Mouse (Mus musculus) myocyte (in vitro differentiated cells): ENCODE measurements around the gene Acot11. TPM values are rescaled to one million over a fixed set of nuclear protein-coding genes. Genes with fewer than 3 reads are reported as not detected.

Experiments
- H3K27me3 ChIP-seq: one replicate; pipeline ENCODE4 v1.6.1; 2011; ENCODE audit not compliant: control insufficient read depth, insufficient read depth, insufficient read length
- H3K36me3 ChIP-seq: one replicate; pipeline ENCODE4 v1.6.1; 2011; ENCODE audit not compliant: control insufficient read depth, insufficient read depth
- H3K4me2 ChIP-seq: one replicate; pipeline ENCODE4 v1.6.1; 2011; ENCODE audit warnings: low read depth, control low read depth
- H3K4me3 ChIP-seq: one replicate; pipeline ENCODE4 v1.5.1; 2011; ENCODE audit warnings: mild to moderate bottlenecking, control low read depth, moderate library complexity
- H3K79me2 ChIP-seq: one replicate; pipeline ENCODE4 v1.6.1; 2011; ENCODE audit not compliant: control insufficient read depth, insufficient read depth
- H3ac ChIP-seq: one replicate; pipeline ENCODE4 v1.6.1; 2011; ENCODE audit not compliant: control insufficient read depth, insufficient read length
- CEBPB ChIP-seq: IDR thresholded peaks from 2 replicates; pipeline ENCODE4 v1.6.1; 2011; ENCODE audit warnings: mild to moderate bottlenecking, moderate library complexity; ENCODE audit not compliant: poor library complexity, insufficient read depth, severe bottlenecking
- E2F4 ChIP-seq: IDR thresholded peaks from one replicate; pipeline ENCODE4 v1.6.1; 2011; ENCODE audit warnings: mild to moderate bottlenecking, control low read depth, moderate library complexity; ENCODE audit not compliant: insufficient read depth
- MAX ChIP-seq: IDR thresholded peaks from one replicate; pipeline ENCODE4 v1.6.1; 2011; ENCODE audit warnings: low read depth, mild to moderate bottlenecking, control low read depth
- MYOD1 ChIP-seq, 3 experiments: IDR thresholded peaks; one replicate each; pipeline ENCODE4 v1.6.1; 2011; ENCODE audit warnings: control low read depth in 2 of 3, low read depth in 2 of 3, mild to moderate bottlenecking in 2 of 3, moderate library complexity in 1 of 3; ENCODE audit not compliant: insufficient read length in 2 of 3, control insufficient read depth in 1 of 3
- MYOG ChIP-seq, 3 experiments: IDR thresholded peaks; one replicate each; pipeline ENCODE4 v1.6.1; 2011; ENCODE audit warnings: control low read depth in 2 of 3, low read depth in 2 of 3, mild to moderate bottlenecking in 2 of 3; ENCODE audit not compliant: insufficient read length in 2 of 3, control insufficient read depth in 1 of 3, insufficient read depth in 1 of 3
- POLR2A ChIP-seq: IDR thresholded peaks from one replicate; pipeline ENCODE4 v1.6.1; 2011; ENCODE audit warnings: low read depth, mild to moderate bottlenecking, control low read depth, moderate library complexity; ENCODE audit not compliant: insufficient read length
- POLR2AphosphoS2 ChIP-seq: IDR thresholded peaks from one replicate; pipeline ENCODE4 v1.6.1; 2011; ENCODE audit warnings: low read depth, control low read depth; ENCODE audit not compliant: insufficient read length
- REST ChIP-seq: IDR thresholded peaks from one replicate; pipeline ENCODE4 v1.6.1; 2011; ENCODE audit warnings: mild to moderate bottlenecking, control low read depth, moderate library complexity; ENCODE audit not compliant: insufficient read depth, insufficient read length
- SRF ChIP-seq: IDR thresholded peaks from one replicate; pipeline ENCODE4 v1.6.1; 2011; ENCODE audit warnings: low read depth; ENCODE audit not compliant: control insufficient read depth, insufficient read length
- TCF12 ChIP-seq: IDR thresholded peaks from one replicate; pipeline ENCODE4 v1.6.1; 2011; ENCODE audit warnings: mild to moderate bottlenecking, control low read depth; ENCODE audit not compliant: poor library complexity, insufficient read depth, severe bottlenecking
- TCF3 ChIP-seq: IDR thresholded peaks from one replicate; pipeline ENCODE4 v1.6.1; 2011; ENCODE audit warnings: low read depth, control low read depth; ENCODE audit not compliant: insufficient read length
- USF1 ChIP-seq: IDR thresholded peaks from one replicate; pipeline ENCODE4 v1.6.1; 2011; ENCODE audit warnings: low read depth, mild to moderate bottlenecking, control low read depth, moderate library complexity
- polyA plus RNA-seq: library from polyadenylated mRNA; unstranded; fragments of >200 nt; fragmentation: generic; extraction: Trizol; gene quantifications from one replicate; pipeline ENCODE4 v1.2.1, GENCODE M21; 2012; ENCODE audit warnings: missing spikeins

The Acot11 gene
- polyA plus RNA-seq, 1 experiment = 1.9 TPM

DNA sequence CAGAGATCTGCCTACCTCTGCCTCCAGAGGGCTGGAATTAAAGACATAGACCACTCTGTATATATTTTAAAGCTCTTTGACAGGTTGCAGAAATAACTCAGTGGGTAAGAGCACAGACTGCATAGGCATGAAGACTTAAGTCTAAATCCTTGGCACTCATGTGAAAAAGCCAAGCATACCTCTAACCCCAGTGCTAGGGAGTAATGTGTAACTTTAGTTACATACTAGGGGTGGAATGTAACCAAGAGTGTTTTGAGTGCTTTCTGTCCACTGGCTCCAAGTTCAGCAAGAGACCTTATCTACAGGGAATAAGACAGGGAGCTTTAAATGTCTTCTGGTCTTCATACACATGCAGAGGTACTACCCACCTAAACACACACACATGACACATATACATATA, 14.6 kb upstream of the Acot11 start:
- Histone ChIP-seq H3K79me2 (no peaks in the 10 kb centered on the region), H3ac (no peak overlapping the region), H3K27me3 (no peaks in the 10 kb centered on the region), H3K4me2 (no peak overlapping the region), H3K36me3 (no peaks in the 10 kb centered on the region), H3K4me3 (no peak overlapping the region)
- TF ChIP-seq TCF3 (no peak), MAX (no peak)

- no peak for TF ChIP-seq MAX
- TF ChIP-seq USF1 = no peak
- no peak for TF ChIP-seq TCF12
- TF ChIP-seq SRF = no peak
- no peak for TF ChIP-seq CEBPB
- TF ChIP-seq REST = no peak
- no peak for TF ChIP-seq TCF3
- no peak for TF ChIP-seq MYOG (IDR thresholded peaks at IDR 0.05; ENCODE audit: control insufficient read depth in 1 of 3, insufficient read depth in 1 of 3, insufficient read length in 2 of 3, low read depth in 2 of 3)
- no peak for TF ChIP-seq MYOD1 (IDR thresholded peaks at IDR 0.05; ENCODE audit: control insufficient read depth in 1 of 3, insufficient read length in 2 of 3, low read depth in 2 of 3)
- no peak for TF ChIP-seq E2F4
- TF ChIP-seq POLR2AphosphoS2 = no peak
- no peak for TF ChIP-seq POLR2A
- Histone ChIP-seq H3K4me2 (no peak overlapping the region), H3K79me2 (no peaks in the 10 kb centered on the region), H3K27me3 (no peaks in the 10 kb centered on the region), H3ac (no peak overlapping the region), H3K4me3 (no peak overlapping the region), H3K36me3 (no peaks in the 10 kb centered on the region)
Observed at GRCm38 (mm10) chr4:106818332-106818731, 13.5 kb upstream of the Acot11 start.

- Histone ChIP-seq H3K4me2 (no peak overlapping the region), H3ac (no peak overlapping the region), H3K4me3 (no peak overlapping the region), H3K36me3 (no peaks in the 10 kb centered on the region), H3K27me3 (no peaks in the 10 kb centered on the region), H3K79me2 (no peaks in the 10 kb centered on the region)
- TF ChIP-seq MAX (no peak), TCF3 (no peak), MYOG (IDR thresholded peaks at IDR 0.05; ENCODE audit: control insufficient read depth in 1 of 3, insufficient read depth in 1 of 3, insufficient read length in 2 of 3, low read depth in 2 of 3) (no peak), MYOD1 (IDR thresholded peaks at IDR 0.05; ENCODE audit: control insufficient read depth in 1 of 3, insufficient read length in 2 of 3, low read depth in 2 of 3) (no peak), USF1 (no peak), POLR2AphosphoS2 (no peak), E2F4 (no peak)
Observed at GRCm38 (mm10) chr4:106817017-106817416, 12.2 kb upstream of the Acot11 start.

DNA sequence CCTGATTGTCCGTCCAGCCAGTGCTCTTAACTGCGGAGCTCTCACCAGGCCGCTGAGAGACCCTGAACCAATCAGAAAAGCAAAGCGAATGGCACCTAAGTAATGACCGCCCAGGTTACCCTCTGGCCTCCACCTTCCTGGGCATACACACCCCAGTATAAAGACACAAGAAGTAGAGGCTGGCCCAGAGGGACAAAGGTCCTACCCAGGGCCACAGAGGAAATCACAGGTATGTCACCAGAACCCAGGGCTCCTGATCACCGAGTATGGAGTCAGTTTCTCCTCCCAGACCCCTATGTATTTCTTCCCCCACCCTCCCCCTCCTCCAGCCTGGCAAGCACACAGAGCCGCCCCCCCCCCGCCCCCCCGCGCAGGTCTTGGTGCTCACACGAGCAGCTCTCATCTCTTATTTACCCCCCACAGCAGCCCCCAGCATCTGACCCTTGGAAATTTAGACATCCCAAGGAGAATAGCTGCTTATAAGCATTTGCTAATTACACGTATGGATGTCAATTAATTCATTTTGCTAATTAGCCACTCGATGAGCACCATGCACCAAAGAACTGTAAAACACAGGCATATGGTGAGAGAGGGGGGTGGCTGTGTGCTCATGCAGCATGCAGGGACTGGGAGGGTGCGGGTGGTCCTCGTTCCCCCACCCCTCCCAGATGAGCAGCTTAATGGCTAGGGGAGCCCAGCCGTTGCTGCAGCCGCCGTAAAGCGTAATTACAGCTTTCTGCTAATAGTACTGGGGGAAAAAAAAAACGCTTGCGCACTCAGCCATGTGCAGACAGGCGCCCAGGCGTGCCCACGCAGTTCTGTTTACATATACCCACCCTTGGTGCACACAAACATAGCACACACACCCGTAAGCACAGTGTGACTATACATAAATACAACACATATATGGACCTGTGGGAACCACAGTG, 10.9 kb upstream of the Acot11 start:
- Histone ChIP-seq H3K79me2 (no peaks in the 10 kb centered on the region), H3ac (no peak overlapping the region), H3K4me2 (no peak overlapping the region), H3K27me3 (no peaks in the 10 kb centered on the region), H3K36me3 (no peaks in the 10 kb centered on the region), H3K4me3 (no peak overlapping the region)
- TF ChIP-seq E2F4 (no peak), POLR2A (no peak), TCF12 (no peak), MYOD1 (IDR thresholded peaks at IDR 0.05; ENCODE audit: control insufficient read depth in 1 of 3, insufficient read length in 2 of 3, low read depth in 2 of 3) (no peak), REST (no peak), SRF (no peak), MAX (no peak), USF1 (no peak), TCF3 (no peak), POLR2AphosphoS2 (no peak), CEBPB (no peak), MYOG (IDR thresholded peaks at IDR 0.05; ENCODE audit: control insufficient read depth in 1 of 3, insufficient read depth in 1 of 3, insufficient read length in 2 of 3, low read depth in 2 of 3) (no peak)

- Histone ChIP-seq H3ac (no peak overlapping the region), H3K36me3 (no peaks in the 10 kb centered on the region), H3K79me2 (no peaks in the 10 kb centered on the region), H3K27me3 (no peaks in the 10 kb centered on the region), H3K4me3 (no peak overlapping the region), H3K4me2 (no peak overlapping the region)
- TF ChIP-seq SRF (no peak), MYOG (IDR thresholded peaks at IDR 0.05; ENCODE audit: control insufficient read depth in 1 of 3, insufficient read depth in 1 of 3, insufficient read length in 2 of 3, low read depth in 2 of 3) (no peak), POLR2A (no peak), POLR2AphosphoS2 (no peak), USF1 (no peak), MAX (no peak), TCF3 (no peak), TCF12 (no peak), CEBPB (no peak), MYOD1 (IDR thresholded peaks at IDR 0.05; ENCODE audit: control insufficient read depth in 1 of 3, insufficient read length in 2 of 3, low read depth in 2 of 3) (no peak), E2F4 (no peak), REST (no peak)
Observed at GRCm38 (mm10) chr4:106811162-106811561, 6.4 kb upstream of the Acot11 start.
